Mouse (Mus musculus) liver, embryonic 16.5 days (tissue): ENCODE data around the gene Zfhx2. TPM values are rescaled to one million over a fixed set of nuclear protein-coding genes. Genes with fewer than 3 reads are reported as not detected.

Experiments used
- ATAC-seq: fragments of 200-750 bp; cut with Nextera tagmentation; 2 replicates; pipeline ENCODE4 v1.8.0; 2017; ENCODE audit warnings: low read depth, mild to moderate bottlenecking, moderate number of reproducible peaks, moderate library complexity
- H3K27ac ChIP-seq: fragments of 300-500 bp; sonication (generic); 2 replicates; pipeline ENCODE4 v1.5.1; 2014; ENCODE audit warnings: mild to moderate bottlenecking, low read length
- H3K27me3 ChIP-seq: fragments of 300-500 bp; sonication (generic); 2 replicates; pipeline ENCODE4 v1.6.1; 2014; ENCODE audit warnings: low read depth, low read length, mixed read lengths; ENCODE audit not compliant: control insufficient read depth, insufficient read depth
- H3K36me3 ChIP-seq: fragments of 300-500 bp; sonication (generic); 2 replicates; pipeline ENCODE4 v1.6.1; 2014; ENCODE audit warnings: mild to moderate bottlenecking; ENCODE audit not compliant: control insufficient read depth, insufficient read depth
- H3K4me1 ChIP-seq: fragments of 300-500 bp; sonication (generic); 2 replicates; pipeline ENCODE4 v1.6.1; 2014; ENCODE audit warnings: low read depth, low read length, mixed read lengths; ENCODE audit not compliant: control insufficient read depth
- H3K4me2 ChIP-seq: fragments of 300-500 bp; sonication (generic); 2 replicates; pipeline ENCODE4 v1.6.1; 2014; ENCODE audit warnings: low read depth, low read length, mixed read lengths
- H3K4me3 ChIP-seq: fragments of 300-500 bp; sonication (generic); 2 replicates; pipeline ENCODE4 v1.5.1; 2014; ENCODE audit warnings: low read depth, mild to moderate bottlenecking, low read length
- H3K9ac ChIP-seq: fragments of 300-500 bp; sonication (generic); 2 replicates; pipeline ENCODE4 v1.6.1; 2014; ENCODE audit warnings: low read depth, low read length
- H3K9me3 ChIP-seq: fragments of 300-500 bp; sonication (generic); replicated peaks from 2 replicates; pipeline ENCODE4 v1.6.1; 2016; ENCODE audit warnings: low read length; ENCODE audit not compliant: control insufficient read depth
- WGBS: fragments of 180-500 bp; shearing (Covaris S2); extraction: QIAGEN DNeasy Blood & Tissue Kit; methylation state at CpG from one replicate; pipeline ENCODE4 v1.1.7; 2014; ENCODE audit not compliant: insufficient replicate concordance; 5-methylcytosine and 5-hydroxymethylcytosine counted together
- polyA plus RNA-seq: library from polyadenylated mRNA; unstranded; fragments of >200 nt; fragmentation: Nextera tagmentation; extraction: Ambion mirVana; gene quantifications from 2 replicates; pipeline ENCODE4 v1.2.1, GENCODE M21; 2015

Gene Zfhx2
- polyA plus RNA-seq, 1 experiment from 2014 or later: 1.1 TPM

DNA sequence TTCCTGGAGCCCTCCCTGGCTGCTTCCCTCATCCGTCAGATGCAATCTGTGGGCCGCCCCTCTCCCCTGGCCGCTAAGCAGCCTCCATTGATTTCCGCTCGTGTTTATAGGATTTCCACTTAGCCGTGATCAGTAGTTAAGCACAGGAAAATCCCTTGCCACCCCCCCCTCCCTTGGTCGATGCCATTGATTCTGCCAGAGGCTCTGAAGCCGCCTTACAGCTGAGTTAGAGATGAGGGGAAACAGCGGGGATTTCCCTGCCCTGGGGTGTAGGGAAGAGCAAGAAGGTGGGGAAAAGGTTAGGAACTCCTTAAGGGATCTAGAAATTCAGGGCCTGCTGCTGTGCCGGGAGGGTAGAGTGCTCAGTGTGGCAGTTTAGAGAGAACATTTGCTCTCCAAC is 5.5 kb upstream of the Zfhx2 start:
- no peak overlapping the region for H3K27ac ChIP-seq

DNA sequence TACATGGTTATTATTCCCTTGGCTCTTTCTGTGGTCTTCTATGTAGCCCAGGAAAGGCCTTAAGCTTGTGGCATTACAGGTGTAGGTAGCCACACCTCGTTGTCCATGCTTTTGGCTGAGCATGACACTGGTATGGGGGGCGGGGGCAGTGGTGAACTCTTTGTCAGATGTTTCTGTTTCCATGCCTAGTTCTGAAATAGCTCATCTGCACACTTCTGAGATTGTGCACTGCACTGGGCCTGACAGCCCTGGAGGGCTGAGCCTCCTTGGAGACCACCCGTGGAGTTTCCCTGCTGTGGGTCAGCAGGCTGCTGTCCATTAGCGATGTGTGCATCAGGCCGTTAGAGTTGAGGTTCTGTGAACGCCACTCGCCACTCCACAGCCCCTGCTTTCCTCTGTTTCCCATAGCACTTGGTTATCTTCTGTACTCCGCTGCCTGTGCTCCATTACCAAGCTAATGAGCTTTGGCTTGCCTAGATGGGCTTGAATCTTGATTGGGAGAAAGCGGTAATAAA is 4.5 kb upstream of the Zfhx2 start:
- 71% methylated on average over 9 of the region's 9 CpGs for WGBS
- Histone ChIP-seq H3K4me3 (no peak overlapping the region), H3K4me1 (peaks cover 21% of the 10 kb centered on the region), H3K36me3 (peaks cover 4% of the 10 kb centered on the region; the same call in 1 of the 2 replicates), H3K9me3 (no peaks in the 10 kb centered on the region), H3K4me2 (no peak overlapping the region), H3K9ac (no peak overlapping the region), H3K27me3 (no peaks in the 10 kb centered on the region), H3K27ac (no peak overlapping the region)
- no peak for ATAC-seq

More for the DNA sequence above, 5.5 kb upstream of the Zfhx2 start:
- Histone ChIP-seq H3K27me3 (no peaks in the 10 kb centered on the region), H3K4me3 (no peak overlapping the region), H3K9me3 (no peaks in the 10 kb centered on the region), H3K36me3 (peaks cover 6% of the 10 kb centered on the region), H3K9ac (no peak overlapping the region), H3K4me1 (peaks cover 18% of the 10 kb centered on the region), H3K4me2 (no peak overlapping the region)
- ATAC-seq: no peak
- 67% methylated on average over 10 of the region's 10 CpGs for WGBS

DNA sequence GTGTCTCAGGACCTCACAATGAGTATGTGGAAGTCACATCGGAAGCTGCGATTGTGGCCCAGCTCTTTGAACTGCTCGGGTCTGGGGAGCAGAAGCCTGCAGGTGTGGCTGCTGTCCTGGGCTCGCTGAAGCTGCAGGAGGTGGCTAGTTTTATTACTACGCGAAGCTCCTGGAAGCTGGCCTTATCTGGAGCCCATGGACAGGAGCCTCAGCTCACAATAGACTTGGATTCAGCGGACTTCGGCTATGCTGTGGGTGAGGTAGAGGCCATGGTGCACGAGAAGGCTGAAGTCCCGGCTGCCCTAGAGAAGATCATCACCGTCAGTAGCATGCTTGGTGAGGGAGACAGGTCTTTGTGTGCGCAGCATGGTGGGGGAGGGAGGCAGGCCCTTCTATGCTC is 3.5 kb upstream of the Zfhx2 start:
- Histone ChIP-seq H3K4me1 (peaks cover 28% of the 10 kb centered on the region), H3K9ac (peak overlapping the region; percentile 68), H3K4me2 (peak overlapping the region; percentile 76), H3K27me3 (no peaks in the 10 kb centered on the region), H3K4me3 (peak overlapping the region; percentile 69), H3K36me3 (peaks cover 4% of the 10 kb centered on the region; the same call in 1 of the 2 replicates), H3K9me3 (no peaks in the 10 kb centered on the region), H3K27ac (0 out of 2 replicates have a peak overlapping the region, but pooled peaks have one; percentile 13)
- 49% methylated on average over 12 of the region's 12 CpGs for WGBS
- ATAC-seq: no peak

DNA sequence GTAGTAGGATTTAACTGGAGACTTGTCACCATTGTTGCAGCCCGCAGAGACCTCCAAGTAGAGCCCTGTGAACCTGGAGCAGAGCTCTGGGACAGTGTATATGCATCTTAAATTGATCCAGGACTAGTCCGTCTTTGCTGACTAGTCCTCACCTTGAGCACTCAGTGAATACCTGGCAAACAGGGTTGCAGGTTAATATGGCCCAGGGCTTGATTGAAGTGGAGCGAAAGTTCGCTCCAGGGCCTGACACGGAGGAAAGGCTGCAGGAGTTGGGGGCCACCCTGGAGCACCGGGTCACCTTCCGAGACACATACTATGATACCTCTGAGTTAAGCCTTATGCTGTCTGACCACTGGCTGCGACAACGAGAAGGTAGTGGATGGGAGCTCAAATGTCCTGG is 3.1 kb upstream of the Zfhx2 start:
- 52% methylated on average over 9 of the region's 9 CpGs for WGBS
- Histone ChIP-seq H3K9me3 (no peaks in the 10 kb centered on the region), H3K27me3 (no peaks in the 10 kb centered on the region), H3K4me3 (peak overlapping the region; percentile 69), H3K36me3 (peaks cover 4% of the 10 kb centered on the region; the same call in 1 of the 2 replicates), H3K4me1 (peaks cover 28% of the 10 kb centered on the region), H3K4me2 (peak overlapping the region; percentile 76), H3K27ac (peak overlapping the region; percentile 65), H3K9ac (peak overlapping the region; percentile 68)
- ATAC-seq: no peak

DNA sequence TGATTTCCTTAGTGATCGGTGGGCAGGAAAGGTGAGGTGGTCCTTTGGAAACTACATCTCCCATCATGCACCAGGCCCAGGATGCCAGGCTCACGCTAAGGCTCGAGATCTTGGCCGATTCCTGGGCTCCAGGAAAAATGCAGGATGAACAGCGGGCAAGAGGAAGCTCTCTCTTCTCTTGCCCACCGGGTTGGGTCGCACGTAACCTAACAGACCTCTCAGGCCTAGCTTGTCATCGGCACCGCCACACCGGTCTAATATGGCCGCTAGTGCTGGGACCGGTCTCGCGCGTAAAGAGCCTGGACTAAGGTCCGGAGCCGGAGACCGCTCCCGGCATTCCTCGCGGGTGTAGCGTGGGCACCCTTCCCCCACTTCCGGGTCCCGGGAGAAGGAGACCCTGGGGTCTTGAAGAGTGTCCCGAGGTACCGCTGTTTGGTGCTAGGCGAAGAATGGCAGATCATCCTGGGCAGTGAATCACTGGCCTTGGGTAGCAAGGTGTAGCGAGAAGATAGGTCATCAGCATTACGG is 2.6 kb upstream of the Zfhx2 start, which contains the start of gene Thtpa:
Gene Thtpa (plus strand): TSS at position 81 of the 528 bp plus-strand sequence.
- ATAC-seq: peak; percentile 47
- H3K4me1 ChIP-seq: peaks cover 28% of the 10 kb centered on the region

DNA sequence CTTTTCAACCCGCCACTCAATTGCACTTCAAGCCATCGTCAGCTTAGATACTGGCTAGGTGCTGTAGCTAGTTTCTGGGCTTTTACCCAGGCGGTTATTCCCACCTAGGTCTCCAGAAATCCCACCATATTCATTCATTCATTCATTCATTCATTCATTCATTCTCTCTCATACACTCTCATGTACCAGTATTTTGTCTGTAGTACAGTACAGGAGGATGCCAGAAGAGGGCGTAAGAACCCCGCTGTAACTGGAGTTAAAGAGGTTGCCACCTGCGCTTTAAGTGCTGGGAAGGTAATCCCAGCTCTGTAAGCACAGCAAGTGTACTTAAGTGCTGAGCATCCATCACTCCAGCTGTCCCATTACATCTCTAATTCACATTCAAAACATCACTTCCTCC is 1.8 kb upstream of the Zfhx2 start:
- peaks cover 28% of the 10 kb centered on the region for H3K4me1 ChIP-seq
- peak overlapping the region; percentile 76 for H3K4me2 ChIP-seq
- peaks cover 4% of the 10 kb centered on the region; the same call in 1 of the 2 replicates for H3K36me3 ChIP-seq
- no peaks in the 10 kb centered on the region for H3K9me3 ChIP-seq
- H3K4me3 ChIP-seq: peak overlapping the region; percentile 69
- no peak for ATAC-seq
- no peak overlapping the region for H3K9ac ChIP-seq
- no peak overlapping the region for H3K27ac ChIP-seq
- WGBS: 46% methylated on average over 6 of the region's 6 CpGs
- H3K27me3 ChIP-seq: no peaks in the 10 kb centered on the region

More for the DNA sequence above, 2.6 kb upstream of the Zfhx2 start, which contains the start of gene Thtpa:
- Histone ChIP-seq H3K4me3 (peak within 1 kb of the TSS; percentile 69), H3K9me3 (no peaks in the 10 kb centered on the region), H3K36me3 (peaks cover 4% of the 10 kb centered on the region; the same call in 1 of the 2 replicates), H3K27me3 (no peaks in the 10 kb centered on the region), H3K9ac (peak within 1 kb of the TSS; percentile 68), H3K27ac (peak within 1 kb of the TSS; percentile 65), H3K4me2 (peak within 1 kb of the TSS; percentile 76)
- under 1% methylated on average over 30 of the region's 30 CpGs for WGBS

DNA sequence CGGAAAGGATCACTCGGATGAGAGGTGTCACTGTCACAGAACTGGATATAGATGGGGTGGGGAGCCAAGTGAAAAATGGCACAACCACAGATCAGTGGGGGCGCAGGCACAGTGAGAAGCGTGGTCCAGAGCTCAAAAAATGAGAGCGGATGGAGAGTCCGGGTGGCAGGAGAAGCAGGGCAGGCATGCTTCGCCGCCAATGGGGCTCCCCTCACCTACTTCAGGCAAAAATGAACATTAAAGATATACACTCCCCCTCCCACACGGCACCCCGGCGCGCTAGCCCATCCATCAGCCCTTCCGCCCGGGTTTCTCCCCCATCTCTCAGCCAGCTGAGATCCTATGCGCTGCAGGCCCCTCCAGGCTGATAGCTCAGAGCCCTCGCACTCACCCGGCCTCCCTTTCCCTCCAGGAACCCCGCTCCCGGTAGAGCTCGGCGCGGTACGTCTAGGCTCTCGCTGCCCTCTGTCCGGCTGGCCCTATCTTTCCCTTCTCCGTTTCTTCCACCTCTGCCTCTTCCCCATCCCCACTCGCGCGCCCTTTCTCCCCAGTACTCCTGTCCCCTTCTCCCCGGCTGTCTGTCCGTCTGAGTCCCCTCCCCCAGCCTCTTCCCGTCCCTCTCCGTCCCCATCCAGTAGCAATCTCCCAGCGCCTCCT is 787 bp downstream of the Zfhx2 start:
- WGBS: 8% methylated on average over 34 of the region's 34 CpGs
- no peak for ATAC-seq

DNA sequence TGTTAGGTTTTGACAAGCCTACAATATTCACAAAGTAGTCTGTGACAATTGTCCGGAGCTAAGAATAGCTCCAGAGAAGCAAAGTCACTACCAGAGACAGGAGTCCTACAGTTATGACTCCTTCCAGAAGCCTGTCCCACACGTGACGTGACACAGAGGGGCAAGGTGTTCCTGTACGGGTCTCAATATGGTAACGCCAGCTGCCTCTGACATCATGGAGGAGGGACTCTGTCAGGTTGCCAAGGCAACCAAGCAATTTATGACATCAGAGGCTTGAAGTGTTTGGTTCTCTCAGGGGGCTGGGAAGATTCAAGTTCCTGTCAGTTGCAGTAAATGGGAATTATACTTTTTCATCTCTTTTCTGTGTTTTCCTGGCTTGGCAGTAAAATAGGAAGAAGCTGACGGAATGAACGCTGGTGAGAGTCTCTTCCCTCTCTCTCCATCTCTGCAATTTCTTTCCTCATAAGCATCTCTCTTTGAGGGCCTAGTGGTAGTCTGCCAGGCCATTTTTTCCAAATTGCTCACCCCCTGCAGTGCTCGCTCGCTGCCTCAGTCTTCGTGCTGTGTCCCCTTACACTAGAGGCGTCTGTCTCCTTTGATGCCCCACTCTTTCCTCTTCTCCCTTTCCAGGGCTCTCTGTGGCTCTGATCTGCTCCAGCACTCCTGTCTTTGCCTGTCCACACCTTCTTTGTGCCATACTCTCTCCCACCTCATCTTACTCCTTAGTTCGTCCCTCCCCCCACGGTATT is 2.8 kb downstream of the Zfhx2 start:
- ATAC-seq: no peak
- H3K4me3 ChIP-seq: no peak overlapping the region
- no peak overlapping the region for H3K27ac ChIP-seq
- H3K4me1 ChIP-seq: peaks cover 22% of the 10 kb centered on the region
- no peaks in the 10 kb centered on the region for H3K36me3 ChIP-seq
- WGBS: 61% methylated on average over 13 of the region's 13 CpGs
- no peaks in the 10 kb centered on the region for H3K27me3 ChIP-seq
- no peak overlapping the region for H3K9ac ChIP-seq
- no peaks in the 10 kb centered on the region for H3K9me3 ChIP-seq
- H3K4me2 ChIP-seq: no peak overlapping the region

More for the DNA sequence above, 787 bp downstream of the Zfhx2 start:
- Histone ChIP-seq H3K9ac (peak overlapping the region; percentile 69), H3K4me2 (peak overlapping the region; percentile 97), H3K36me3 (no peaks in the 10 kb centered on the region), H3K27me3 (no peaks in the 10 kb centered on the region), H3K4me1 (peaks cover 24% of the 10 kb centered on the region), H3K27ac (no peak overlapping the region; the same call in 1 of the 2 replicates), H3K9me3 (no peaks in the 10 kb centered on the region), H3K4me3 (peak overlapping the region; percentile 74)
